Mouse (Mus musculus) hindlimb bud, embryonic 11.5 days (tissue): ENCODE data around the gene Spg11.
"Not testable (repeated sequence)": the region's sequence is repeated elsewhere in the genome, so short reads cannot be mapped to it uniquely, and the experiment has no call there.

Source experiments
- DNase-seq: peaks from one replicate; pipeline ENCODE4 v3.0.0-alpha.2; 2012; ENCODE audit warnings: low read depth, low spot score; ENCODE audit errors: extremely low spot score

The Spg11 gene

GRCm38 (mm10) chr2:122069144-122069912, 48.9 kb downstream of the Spg11 start:
- DNase-seq = no peak

- DNase-seq = no peak
Observed at GRCm38 (mm10) chr2:122066241-122066640, 51.9 kb downstream of the Spg11 start.

GRCm38 (mm10) chr2:122065200-122065969, 52.8 kb downstream of the Spg11 start:
- no peak for DNase-seq

GRCm38 (mm10) chr2:122059365-122060115, 58.6 kb downstream of the Spg11 start:
- DNase-seq = no peak

DNA sequence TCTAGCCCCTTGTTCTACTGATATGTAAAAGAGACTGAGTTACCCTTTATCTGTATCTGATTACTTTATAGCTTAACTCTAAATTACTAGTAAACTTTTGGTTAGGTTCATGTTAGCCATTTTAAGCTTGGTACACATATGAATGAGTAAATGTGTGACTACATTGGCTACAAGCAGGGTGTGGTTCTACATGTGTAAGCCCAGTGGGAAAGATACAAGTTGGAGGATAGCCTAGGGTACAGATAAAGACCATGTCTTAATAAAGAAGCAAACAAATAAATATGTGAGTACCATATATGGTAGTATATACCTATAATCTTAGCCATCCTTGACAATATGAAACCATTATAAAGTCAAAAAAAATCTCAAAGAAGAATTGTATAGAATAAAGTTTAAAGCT, 74.3 kb downstream of the Spg11 start:
- no peak for DNase-seq

DNA sequence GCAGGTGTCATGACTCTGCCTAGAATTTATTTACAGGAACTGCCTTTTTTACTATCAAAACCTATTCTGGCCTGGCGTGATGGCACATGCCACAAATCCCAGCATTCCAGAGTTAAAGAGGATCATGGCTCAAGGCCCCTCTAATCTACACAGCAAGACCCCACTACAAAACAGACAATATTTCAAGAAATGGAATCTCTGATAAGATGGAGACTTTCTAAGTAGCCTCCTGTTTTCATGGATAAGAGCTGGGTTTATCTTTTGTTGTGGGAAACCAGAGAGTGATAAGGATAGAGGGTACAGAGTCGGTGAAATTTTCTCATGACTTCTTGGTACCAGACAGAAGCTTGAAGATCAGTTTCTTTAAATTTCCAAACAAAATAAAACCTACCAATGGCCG, 82.1 kb downstream of the Spg11 start:
- no peak for DNase-seq

GRCm38 (mm10) chr2:122031970-122032369, 86.2 kb downstream of the Spg11 start:
- DNase-seq = no peak

- DNase-seq = no peak
Observed at GRCm38 (mm10) chr2:122028756-122029700, 89.2 kb downstream of the Spg11 start.

GRCm38 (mm10) chr2:122027862-122028755, 90.1 kb downstream of the Spg11 start, which contains the start of gene Eif3j1:
TSS of gene Eif3j1 (plus strand) at chr2:122028546.
- DNase-seq = peak; percentile 35

GRCm38 (mm10) chr2:122027091-122027490, 91.1 kb downstream of the Spg11 start:
- not testable (repeated sequence) for DNase-seq

DNA sequence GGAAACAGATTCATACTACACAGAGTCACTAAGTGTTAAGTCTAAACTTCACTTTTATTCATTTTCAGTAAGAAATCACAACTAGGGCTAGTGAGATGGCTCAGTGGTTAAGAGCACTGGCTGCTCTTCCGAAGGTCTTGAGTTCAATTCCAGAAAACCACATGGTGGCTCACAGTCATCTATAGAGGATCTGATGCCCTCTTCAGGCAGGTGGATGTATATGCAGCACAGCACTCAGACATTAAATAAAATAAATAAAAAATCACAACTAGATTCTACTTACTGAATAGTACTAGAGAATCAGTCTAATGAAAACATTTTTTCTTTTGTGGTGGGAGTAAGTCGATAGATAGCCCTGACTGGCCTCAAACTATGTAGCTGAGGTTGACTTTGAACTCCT, 95.9 kb downstream of the Spg11 start:
- no peak for DNase-seq

DNA sequence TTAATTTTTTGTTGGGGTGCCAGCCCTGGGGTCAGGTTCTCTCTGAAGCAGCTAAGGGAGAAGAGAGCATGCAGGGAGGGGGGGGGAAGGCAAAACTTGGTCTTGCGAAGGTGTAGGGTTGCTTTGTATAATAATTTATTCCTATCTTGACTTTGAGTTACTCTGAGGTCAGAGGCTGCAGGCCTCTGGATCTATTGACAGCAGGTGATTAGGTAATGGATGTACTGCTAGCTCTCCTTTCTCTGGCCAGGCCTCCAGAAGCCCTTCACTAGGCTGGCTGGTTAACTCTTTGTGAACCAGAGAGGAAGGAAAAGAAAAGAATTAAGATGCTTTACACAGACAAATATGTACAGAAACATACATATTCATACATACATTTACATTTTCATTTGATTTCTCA, 99.5 kb downstream of the Spg11 start:
- no peak for DNase-seq

GRCm38 (mm10) chr2:122011441-122011840, 106.7 kb downstream of the Spg11 start:
- DNase-seq = no peak

GRCm38 (mm10) chr2:122008832-122009231, 109.4 kb downstream of the Spg11 start:
- DNase-seq = no peak
